Mouse (Mus musculus) cortical plate, adult 2 months (tissue): ENCODE measurements around the gene Limk2.

ENCODE experiments used
- CTCF ChIP-seq: fragments of 200-500 bp; IDR thresholded peaks from 2 replicates; pipeline ENCODE4 v1.5.1; 2011; ENCODE audit warnings: mild to moderate bottlenecking, control low read depth, low read length; ENCODE audit not compliant: insufficient read depth; ENCODE audit errors: extremely low read depth
- POLR2A ChIP-seq: fragments of 200-500 bp; IDR thresholded peaks from 2 replicates; pipeline ENCODE4 v1.6.1; 2011; ENCODE audit warnings: mild to moderate bottlenecking, low read length, control low read depth; ENCODE audit not compliant: insufficient read depth; ENCODE audit errors: extremely low read depth

GRCm38 (mm10) chr11:3452167-3452639 is 43.2 kb upstream of the Limk2 start, which contains the start of gene Rnf185:
- TF ChIP-seq POLR2A (peak; percentile 88), CTCF (no peak)
